Mouse (Mus musculus) spleen, embryonic (tissue): ENCODE results near the gene Hsd17b13.
"Not testable (repeated sequence)": the region's sequence is repeated elsewhere in the genome, so short reads cannot be mapped to it uniquely, and the experiment has no call there.

Experiments used
- CTCF ChIA-PET: fragments of 350-600 bp; sonication (Branson Sonifier 250); formaldehyde crosslinking; loops from one replicate; lab custom pipeline; 2022; lab: Charles Lee

Hsd17b13 gene

DNA sequence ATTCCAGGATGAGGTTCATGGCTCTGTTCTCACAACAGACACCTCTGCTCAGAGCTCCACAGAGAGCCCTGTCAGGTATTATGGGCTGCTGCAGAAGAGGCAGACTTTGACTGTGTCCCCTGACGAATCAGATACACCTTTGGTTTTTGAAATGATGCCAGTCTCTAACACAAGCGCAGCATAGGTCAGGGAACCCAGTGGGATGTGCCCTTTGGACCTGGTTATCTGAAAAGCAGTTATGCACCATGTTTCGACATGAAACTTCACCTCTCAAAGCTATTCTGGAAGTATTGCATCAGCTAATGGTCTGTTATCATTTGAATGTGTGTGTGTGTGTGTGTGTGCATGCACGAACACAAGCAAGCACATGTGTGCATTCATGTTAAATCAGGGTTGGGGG, at the start of gene Hsd17b13:
TSS of gene Hsd17b13 (minus strand) at position 114 of the 400 bp plus-strand sequence.
- CTCF ChIA-PET: no interaction called here

DNA sequence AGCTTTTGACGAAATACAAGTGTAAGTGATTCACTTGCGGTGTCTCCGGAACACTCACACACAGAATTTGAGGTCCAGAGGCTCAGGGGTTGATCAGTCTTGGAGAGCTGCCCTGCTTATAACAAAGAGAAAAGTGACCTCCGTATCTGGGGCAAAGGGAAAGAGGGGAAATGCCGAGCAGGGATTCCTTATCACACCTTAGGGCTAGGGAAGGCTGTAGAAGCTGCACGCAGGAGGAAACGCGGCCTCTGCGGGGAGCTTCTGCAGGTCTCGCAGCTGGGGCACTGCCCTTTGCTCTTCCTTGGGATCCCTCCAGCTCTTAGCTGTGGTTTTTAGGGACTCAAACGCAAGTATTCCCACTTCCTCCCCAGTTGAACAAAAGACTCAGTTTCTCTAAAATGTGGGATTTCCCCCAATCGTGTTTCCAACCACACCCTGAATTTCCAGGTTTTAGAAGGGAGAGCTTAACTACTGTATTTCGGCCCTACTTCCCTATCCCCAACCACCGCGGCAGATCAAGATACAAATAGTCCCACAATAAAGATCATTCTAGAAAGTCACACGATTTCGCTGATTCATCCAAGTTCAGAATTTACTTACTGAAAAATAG, 48.1 kb upstream of the Hsd17b13 start:
- CTCF ChIA-PET: no interaction called here

DNA sequence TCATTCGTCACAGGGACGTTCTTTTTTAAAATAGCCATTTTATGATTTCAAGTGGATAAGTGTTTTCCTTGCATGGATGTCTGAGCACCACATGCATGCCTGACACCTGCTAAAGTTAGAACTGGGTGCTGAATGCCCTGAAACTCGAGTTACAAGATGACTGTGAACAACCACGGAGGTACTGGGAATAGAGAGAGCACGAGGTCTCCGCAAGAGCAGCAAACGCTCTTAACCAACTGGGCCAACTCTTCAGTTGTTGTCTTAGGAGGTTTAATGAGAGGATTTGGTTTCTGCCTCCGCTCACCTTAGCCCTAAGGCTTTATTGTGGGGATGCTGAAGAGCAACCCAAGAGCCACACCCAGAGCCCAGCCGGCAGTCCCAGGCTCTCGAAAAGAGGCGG, 47.6 kb upstream of the Hsd17b13 start:
- CTCF ChIA-PET: no interaction called here

DNA sequence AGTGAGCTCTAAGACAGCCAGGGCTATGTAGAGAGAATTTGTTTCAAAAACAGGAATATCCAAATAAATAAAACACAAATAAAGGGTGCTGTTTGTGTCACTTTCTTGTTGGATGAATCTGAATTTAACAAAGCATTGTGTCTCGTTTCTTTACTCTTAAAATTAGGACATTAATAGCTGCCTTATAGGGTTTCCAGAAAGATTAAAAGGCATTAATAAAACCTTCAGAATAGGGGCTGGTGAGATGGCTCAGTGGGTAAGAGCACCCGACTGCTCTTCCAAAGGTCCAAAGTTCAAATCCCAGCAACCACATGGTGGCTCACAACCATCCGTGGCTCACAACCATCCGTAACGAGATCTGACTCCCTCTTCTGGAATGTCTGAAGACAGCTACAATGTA, 47.0 kb upstream of the Hsd17b13 start:
- CTCF ChIA-PET: not testable (repeated sequence)

DNA sequence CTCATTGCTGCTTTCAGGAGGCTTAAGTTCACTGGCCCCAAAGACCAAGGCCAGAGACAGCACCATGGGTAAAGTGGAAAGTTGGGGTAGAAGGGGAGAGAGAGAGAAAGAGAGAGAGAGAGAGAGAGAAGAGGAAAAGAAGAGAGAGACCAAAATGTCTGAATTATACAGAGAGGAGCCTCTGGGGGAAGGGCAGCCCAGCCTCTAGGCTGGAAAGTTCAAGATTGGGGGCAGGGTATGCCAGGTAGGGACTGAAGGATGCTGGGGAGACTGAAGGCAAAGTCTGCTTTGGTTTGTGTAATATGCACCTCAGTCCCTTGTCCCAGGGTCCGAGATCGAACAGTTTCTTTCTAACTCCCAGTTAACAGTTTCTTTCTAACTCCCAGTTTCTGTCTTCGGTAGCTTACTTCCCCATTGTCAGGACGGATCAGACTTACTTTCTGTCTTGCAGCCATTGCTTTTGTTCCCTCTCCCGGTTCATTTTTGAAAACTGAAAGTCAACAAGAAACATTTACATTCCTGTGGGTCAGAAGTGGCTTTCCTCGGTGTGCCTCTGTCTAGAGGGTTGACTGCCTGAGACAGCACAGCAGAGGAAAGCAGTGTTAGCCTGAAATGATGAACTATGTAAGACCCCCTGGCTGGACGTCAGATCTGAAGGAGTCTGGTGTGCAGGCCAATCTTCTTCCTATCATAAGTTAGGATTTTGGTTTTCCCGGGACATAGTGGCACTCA, 46.2 kb upstream of the Hsd17b13 start:
- CTCF ChIA-PET: no interaction called here

DNA sequence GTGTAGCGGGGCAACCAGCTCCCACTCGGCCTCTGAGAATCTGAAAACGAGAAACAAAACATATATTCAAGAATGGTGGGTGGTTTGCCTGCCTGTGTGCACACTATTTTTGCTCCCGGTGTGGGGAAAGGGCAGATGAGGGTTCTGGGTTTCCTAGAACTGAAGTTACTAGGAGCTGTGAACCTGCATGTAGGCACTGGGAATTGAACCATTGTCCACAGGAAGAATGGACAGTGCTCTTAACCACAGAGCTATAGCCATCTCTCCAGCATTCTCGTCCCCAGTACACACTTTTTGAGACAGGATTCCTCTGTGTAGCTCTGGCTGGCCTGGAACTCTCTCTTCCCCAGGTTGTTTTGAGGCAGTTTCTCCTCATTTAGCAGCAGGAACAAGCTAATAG, 45.3 kb upstream of the Hsd17b13 start:
- CTCF ChIA-PET: no interaction called here

DNA sequence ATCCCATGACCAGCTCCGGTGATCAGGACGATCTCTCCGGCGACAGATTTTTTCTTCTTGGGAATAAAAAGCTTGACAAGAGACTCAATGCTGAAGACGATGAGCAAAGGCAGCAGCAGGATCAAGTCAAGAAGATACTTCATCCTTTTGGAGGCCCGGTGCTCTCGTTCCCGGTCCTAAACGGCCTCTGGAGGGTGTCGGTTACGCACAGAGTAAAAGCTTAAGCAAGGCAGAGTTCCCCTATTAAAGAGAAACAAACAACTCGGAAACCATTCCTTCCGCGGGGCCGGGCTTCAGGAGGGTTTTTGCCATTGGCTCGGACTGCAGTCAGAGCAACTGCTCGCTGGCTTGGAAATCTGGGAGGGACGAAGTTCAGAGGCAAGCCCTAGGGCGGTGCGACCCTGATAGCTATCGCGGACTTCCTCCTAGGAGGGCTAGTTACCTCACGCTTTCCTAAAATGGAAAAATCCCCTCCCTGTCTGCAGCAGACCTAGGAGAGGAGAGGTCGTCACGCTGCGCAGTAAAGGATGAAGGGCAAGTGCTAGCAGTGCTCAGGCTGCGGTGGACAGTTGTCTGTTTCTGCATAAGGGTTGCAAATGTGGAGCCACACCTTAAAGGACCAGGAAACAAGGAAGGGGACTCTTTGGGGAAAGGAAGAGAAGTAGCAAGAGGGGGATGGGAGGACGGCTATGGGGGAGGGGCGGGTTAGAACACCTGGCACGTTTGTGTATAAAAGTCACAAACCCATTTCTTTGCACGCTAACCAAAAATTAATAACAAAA, 44.6 kb upstream of the Hsd17b13 start, which contains the start of gene Hsd17b11:
TSS of gene Hsd17b11 (minus strand) at position 323 of the 782 bp plus-strand sequence.
- CTCF ChIA-PET: interaction anchor here (0.6 to 0.8 kb wide), 3 partner anchors 22 to 53 kb away, joined by 3 to 7 read pairs (median 3); no protein-coding TSS in a partner anchor

DNA sequence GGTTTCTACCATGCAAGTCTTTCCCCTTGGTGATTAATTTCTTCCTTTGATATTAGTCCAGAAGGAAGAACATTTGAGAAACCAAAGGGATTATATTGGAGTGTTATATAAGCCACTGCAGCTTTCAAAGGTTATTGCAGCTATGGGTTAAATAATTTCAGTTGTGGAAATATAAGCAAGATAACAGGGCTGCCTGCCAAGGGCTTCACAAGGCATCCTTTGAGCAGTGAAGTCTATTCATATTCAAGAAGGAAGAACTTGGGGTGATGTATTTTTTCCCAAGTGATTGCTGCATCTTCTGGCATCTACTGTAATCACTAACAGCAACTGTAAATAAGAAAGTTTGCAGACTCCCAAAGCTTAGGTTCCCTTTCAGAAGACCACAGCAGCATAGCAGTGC, 34.2 kb upstream of the Hsd17b13 start:
- CTCF ChIA-PET: no interaction called here

DNA sequence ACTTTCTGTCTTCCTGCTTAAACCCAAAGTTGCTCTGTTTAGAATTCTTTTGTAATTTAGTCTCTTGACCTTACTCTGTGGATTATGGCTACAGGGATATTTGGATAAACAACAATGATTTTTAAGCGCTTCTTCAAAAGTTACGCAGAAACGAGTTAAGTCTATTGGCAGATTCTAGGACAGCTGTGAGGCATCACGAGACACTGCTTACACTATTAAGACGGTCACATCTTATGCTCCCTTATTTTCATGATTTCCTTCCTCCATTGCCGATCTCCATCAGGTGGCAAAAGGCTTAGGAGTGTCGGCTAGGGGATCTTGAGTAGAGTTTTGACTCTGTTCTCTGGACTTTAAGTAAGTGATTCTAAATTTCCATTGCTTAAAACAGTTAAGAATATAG, 33.1 kb upstream of the Hsd17b13 start:
- CTCF ChIA-PET: interaction anchor here (0.7 kb wide), 1 partner anchor 64 kb away, joined by 4 read pairs; no protein-coding TSS in a partner anchor

DNA sequence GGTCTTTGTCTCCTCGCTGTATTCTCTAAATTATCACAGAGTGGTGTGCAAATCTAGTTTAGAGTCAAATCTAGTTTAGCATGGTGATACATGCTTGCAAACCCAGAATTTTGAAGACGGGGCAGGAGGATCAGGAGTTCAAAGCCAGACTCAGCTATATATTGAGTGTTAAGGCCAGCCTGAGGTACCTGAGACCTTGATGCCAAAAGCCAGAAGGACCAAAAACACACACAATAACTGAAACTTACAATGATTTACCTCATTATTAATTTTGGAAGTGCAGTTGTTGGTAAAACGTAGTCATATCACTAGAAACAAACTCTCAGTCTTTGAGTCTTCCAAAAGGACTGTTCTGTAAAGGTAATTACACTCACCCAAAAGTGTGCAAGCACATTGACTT, 32.2 kb upstream of the Hsd17b13 start:
- CTCF ChIA-PET: no interaction called here

DNA sequence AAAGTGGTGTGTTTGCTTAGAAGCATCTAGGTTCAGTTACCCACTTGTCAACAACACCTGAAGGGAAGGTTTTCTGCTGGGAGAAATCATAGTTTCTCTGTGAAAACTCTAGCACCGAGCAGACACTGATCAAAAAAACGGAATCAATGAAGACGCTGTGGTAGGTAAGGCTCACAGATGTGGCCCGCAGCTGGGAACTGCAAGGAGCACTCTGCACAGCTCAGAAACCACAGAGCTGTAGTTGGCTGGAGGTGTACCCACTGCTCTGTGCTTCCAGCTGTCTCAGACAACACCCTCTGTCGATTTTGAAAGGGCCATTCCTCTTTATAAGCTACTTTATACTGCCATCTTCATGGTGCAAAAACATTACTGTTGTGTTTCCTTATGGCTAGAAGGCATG, 30.6 kb upstream of the Hsd17b13 start:
- CTCF ChIA-PET: no interaction called here

DNA sequence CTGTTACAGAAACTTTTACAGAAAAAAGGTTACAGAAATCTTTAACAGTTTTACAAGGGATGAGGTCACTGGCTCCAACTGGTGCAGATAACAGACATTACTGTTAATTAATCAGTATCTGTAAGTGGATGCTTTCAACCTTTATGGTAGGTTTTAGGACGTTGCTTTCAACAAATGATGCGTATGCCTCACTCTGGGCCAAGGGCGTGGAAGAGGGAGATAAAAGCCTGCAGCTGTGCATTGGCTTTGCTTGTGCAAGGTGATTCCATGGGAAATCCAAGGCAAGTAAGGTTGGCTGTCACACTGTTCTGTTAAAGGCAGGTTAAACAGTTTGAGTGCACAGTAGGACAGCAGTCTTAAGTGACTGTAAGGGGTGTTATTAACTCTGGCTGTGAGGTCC, 29.6 kb upstream of the Hsd17b13 start:
- CTCF ChIA-PET: no interaction called here

DNA sequence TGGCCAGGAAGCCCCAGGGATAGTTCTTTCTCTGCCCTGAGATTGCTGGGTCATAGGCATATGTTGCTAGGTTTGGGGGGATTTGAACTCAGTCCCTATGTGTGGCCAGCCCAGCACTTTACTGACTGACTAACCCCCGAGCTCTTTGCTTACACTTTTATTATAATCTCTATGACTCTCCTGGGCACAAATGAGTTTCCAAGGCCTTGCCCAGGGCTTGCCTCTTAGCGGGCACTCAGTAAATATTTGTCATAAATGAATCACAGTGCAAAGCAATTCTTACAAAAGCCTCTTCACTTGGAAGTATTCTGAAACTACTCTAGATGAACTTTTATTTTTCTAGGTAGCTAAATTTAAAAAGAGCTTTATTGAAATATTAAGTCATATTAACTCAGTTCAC, 26.7 kb upstream of the Hsd17b13 start:
- CTCF ChIA-PET: interaction anchor here (0.8 kb wide), 1 partner anchor 26 kb away, joined by 6 read pairs; no protein-coding TSS in a partner anchor

DNA sequence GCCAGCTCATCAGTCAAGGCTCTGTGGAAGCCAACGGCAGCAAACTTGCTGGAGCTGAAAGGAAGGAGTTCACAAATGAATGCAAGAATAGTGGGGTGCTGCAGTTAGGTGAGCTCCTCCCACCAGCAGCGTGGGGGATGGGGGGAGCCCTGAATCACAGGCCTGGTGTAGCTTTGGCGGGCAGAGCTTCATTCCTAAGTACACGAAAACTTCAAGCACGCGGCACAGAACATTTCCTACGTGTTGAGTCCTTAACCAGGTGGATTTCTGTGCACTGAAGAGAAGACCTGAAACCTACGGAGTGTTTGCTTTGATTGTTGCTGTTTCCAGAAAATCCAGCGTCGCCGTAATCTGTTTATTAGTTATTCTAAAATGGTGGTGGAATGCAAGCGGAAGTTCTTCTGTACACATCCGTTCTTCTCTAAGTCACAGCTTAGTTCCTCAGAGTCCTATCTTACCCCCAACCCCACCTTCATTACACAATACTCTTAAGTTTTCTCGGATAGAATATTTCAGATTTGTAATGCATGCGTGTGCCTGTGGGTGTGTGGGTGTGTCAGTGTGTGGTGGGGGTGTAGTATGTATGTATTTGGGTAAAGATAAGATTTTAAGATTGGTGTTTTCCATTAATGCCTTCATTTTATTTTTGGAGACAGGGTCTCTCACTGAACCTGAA, 26.2 kb upstream of the Hsd17b13 start:
- CTCF ChIA-PET: interaction anchor here (0.7 to 0.8 kb wide), 2 partner anchors 26 to 271 kb away, joined by 3 to 6 read pairs; no protein-coding TSS in a partner anchor

DNA sequence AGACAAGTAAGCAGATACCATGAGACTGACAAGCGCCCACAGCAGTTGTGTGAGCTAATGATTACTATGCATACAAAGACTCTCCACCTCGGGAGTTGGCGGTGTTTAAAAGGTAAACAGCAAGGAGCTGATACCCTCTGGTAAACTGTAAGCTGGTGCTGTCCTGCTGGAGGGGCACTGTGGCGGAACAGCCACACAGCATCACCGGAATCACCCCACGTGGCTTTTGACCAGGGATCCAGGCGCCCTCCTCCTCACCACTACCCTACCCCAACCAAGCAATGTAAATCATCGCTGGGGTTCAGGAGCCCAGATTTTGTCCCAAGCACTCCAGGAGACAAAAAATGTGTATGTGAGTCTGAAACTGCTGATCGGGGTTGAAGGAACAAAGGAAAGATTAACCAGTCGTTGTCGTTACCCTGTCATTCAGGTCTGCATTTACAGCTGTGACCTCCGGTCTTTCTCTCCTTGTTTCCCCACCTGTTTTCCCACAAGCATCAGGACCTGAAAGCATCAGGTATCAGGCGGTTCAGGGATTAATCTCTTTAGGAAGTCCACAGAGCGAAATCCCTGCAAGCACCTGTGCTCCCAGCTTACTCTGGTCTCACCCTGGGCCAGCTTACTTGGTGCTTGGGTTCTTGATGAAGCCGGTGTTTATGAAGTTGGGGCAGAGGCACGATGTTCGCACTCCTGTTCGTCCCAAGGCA, 25.5 kb upstream of the Hsd17b13 start:
- CTCF ChIA-PET: interaction anchor here (0.7 kb wide), 1 partner anchor 270 kb away, joined by 3 read pairs; no protein-coding TSS in a partner anchor

DNA sequence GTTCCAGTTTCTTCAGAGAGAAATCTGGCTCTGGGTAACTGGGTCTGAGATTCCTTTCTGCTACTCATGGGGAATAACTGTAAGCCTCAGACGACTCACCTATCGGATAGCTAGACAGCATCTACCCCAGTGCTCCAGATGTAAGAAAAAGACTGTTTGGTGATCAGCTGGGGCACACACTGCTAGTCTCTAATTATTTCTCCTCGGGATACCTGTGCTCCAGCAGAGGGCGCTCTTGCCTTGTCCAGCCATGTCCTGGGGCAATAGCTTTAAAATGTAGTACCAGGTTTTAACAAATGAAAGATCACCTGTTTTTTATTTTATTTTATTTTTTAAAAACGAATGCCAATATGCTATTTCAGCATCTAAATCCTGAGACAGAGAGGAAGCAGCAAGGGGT, 22.5 kb upstream of the Hsd17b13 start:
- CTCF ChIA-PET: interaction anchor here (0.5 to 2.5 kb wide), 8 partner anchors 14 to 1496 kb away, joined by 3 to 19 read pairs (median 4); partner anchors contain the start of gene Hsd17b11

DNA sequence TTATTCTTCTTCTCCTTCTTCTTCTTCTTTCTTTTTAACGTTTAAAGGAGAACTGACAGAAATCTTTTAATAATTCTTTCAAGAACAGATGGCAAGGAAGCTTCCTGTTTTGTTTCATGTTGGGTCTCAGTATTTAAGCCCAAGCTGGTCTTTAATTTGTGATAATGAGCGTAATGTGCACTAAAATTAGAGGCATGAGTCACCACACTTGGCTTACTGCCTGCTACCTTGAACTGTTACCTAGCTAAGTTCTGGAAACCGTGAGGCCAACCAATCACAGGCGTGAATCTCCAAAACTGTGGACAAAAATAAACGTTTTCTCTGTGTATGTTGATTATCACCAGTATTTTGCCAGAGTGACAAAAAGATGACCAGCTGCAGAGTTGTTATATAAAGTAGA, 21.5 kb upstream of the Hsd17b13 start:
- CTCF ChIA-PET: interaction anchor here (0.7 to 2.5 kb wide), 4 partner anchors 15 to 129 kb away, joined by 3 to 19 read pairs (median 4); no protein-coding TSS in a partner anchor

DNA sequence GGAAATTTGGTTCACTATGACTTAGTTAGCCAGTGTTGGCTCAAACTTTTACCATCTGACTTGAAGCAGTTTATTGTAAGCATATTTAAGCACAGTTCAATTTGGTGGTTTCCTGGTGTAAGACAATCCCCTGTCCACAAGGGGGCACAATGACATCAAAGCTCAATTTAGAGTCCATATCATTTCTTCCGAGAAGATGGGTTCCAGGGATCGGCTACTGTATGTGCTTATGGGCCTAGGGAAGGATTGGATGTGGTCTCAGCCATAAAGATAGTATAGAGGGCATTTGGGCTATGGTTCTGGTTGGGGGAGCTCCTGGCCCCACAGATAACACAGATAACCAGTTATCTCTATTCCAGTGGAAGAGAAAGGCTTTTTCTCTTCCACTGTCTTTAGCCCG, 18.0 kb upstream of the Hsd17b13 start:
- CTCF ChIA-PET: interaction anchor here (0.7 kb wide), 1 partner anchor 496 kb away, joined by 4 read pairs; no protein-coding TSS in a partner anchor

DNA sequence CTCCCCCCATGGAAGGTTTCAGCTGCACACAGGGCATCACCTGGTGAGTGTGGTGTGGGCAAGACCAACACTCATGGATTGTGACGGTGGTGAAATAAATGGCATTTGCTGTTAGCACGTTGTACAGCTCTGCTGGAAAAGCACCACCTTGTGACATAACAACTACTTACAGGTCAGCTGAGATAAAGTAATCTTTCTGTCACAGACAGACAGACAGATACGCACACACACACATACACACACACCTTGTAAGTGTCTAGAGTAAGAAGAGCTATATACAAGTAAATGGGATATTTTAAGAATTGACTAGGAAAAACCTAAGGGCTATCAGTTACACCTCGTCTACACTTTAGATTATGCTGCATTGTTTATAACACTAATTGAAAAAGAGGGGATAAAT, 17.5 kb upstream of the Hsd17b13 start:
- CTCF ChIA-PET: no interaction called here

DNA sequence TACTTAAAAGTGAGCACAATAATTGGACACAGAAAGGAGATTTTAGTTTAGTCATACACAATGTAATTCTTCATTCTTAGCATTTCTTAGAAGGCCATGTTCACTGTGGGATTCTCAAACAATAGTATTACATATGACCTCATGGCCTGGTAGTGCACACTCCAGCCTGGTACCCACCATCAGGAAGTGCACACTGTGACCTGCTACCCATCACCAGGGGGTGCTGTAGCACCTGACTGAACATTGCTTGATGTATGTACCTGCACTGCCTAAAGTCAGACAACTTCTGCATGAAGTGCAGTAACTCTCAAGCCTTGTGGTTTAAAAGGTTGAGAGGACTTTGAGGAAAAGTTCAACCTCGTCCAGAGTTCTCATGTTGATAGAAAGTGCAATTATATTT, 16.4 kb upstream of the Hsd17b13 start:
- CTCF ChIA-PET: interaction anchor here (0.7 kb wide), 1 partner anchor 56 kb away, joined by 3 read pairs; no protein-coding TSS in a partner anchor
